Mouse (Mus musculus) layer of hippocampus, adult 2 months (tissue): ENCODE data around the gene Fxyd7. TPM values are rescaled to one million over a fixed set of nuclear protein-coding genes. Genes with fewer than 3 reads are reported as not detected.

Experiments
- DNase-seq, 2 experiments: peaks; one replicate each; pipeline ENCODE4 v3.0.0; 2022; ENCODE audit warnings: low spot score in 2 of 2
- H3K27ac ChIP-seq: fragments of 200-600 bp; 2 replicates; pipeline ENCODE4 v1.8.1; 2022
- H3K4me3 ChIP-seq: fragments of 200-600 bp; 2 replicates; pipeline ENCODE4 v1.8.1; 2022; ENCODE audit warnings: mild to moderate bottlenecking
- CTCF ChIP-seq: fragments of 200-600 bp; conservative IDR thresholded peaks from 2 replicates; pipeline ENCODE4 v1.8.1; 2022; ENCODE audit warnings: antibody characterized with exemption, mild to moderate bottlenecking, moderate library complexity
- total RNA-seq, 2 experiments: library from RNA; stranded (reverse); gene quantifications; 2 replicates each; pipeline ENCODE4 v1.2.3; 2021

Gene Fxyd7
- total RNA-seq, 2 experiments from 2014 or later: 117 to 121 TPM

- no peak for DNase-seq
- no peak for TF ChIP-seq CTCF
- Histone ChIP-seq H3K27ac (peak overlapping the region; percentile 90), H3K4me3 (no peak overlapping the region)
Observed at GRCm38 (mm10) chr7:31086175-31086755, 35.0 kb upstream of the Fxyd7 start.

GRCm38 (mm10) chr7:31085171-31085570 lies 33.9 kb upstream of the Fxyd7 start:
- no peak for TF ChIP-seq CTCF
- peak; percentile 39 to 72 for DNase-seq
- no peak overlapping the region for H3K4me3 ChIP-seq
- peak overlapping the region; percentile 90 for H3K27ac ChIP-seq

- DNase-seq: no peak
- no peak overlapping the region for H3K4me3 ChIP-seq
- no peak for TF ChIP-seq CTCF
- H3K27ac ChIP-seq: peak overlapping the region; percentile 90
Observed at GRCm38 (mm10) chr7:31084140-31084539, 32.9 kb upstream of the Fxyd7 start.

GRCm38 (mm10) chr7:31082831-31083588 lies 31.7 kb upstream of the Fxyd7 start:
- no peak overlapping the region for H3K4me3 ChIP-seq
- no peak for TF ChIP-seq CTCF
- peak overlapping the region; percentile 90 for H3K27ac ChIP-seq
- DNase-seq: no peak

GRCm38 (mm10) chr7:31082106-31082505 lies 30.8 kb upstream of the Fxyd7 start:
- no peak for DNase-seq
- Histone ChIP-seq H3K27ac (peak overlapping the region; percentile 90; the same call in 1 of the 2 replicates), H3K4me3 (no peak overlapping the region)
- TF ChIP-seq CTCF: no peak

GRCm38 (mm10) chr7:31081106-31081505 lies 29.8 kb upstream of the Fxyd7 start:
- peak overlapping the region; percentile 48; the same call in 1 of the 2 replicates for H3K27ac ChIP-seq
- no peak for TF ChIP-seq CTCF
- H3K4me3 ChIP-seq: no peak overlapping the region
- no peak for DNase-seq

- no peak for DNase-seq
- Histone ChIP-seq H3K27ac (peak overlapping the region; percentile 48), H3K4me3 (no peak overlapping the region)
- TF ChIP-seq CTCF: no peak
Observed at GRCm38 (mm10) chr7:31080611-31081010, 29.3 kb upstream of the Fxyd7 start.

- no peak for TF ChIP-seq CTCF
- Histone ChIP-seq H3K27ac (peak overlapping the region; percentile 65; the same call in 1 of the 2 replicates), H3K4me3 (no peak overlapping the region)
- no peak for DNase-seq
Observed at GRCm38 (mm10) chr7:31079670-31080069, 28.4 kb upstream of the Fxyd7 start.

GRCm38 (mm10) chr7:31077885-31078445 lies 26.7 kb upstream of the Fxyd7 start:
- H3K27ac ChIP-seq: peak overlapping the region; percentile 90
- H3K4me3 ChIP-seq: no peak overlapping the region
- TF ChIP-seq CTCF: peak; percentile 93
- DNase-seq: peak; percentile 62 to 71

GRCm38 (mm10) chr7:31077470-31077869 lies 26.2 kb upstream of the Fxyd7 start:
- Histone ChIP-seq H3K27ac (peak overlapping the region; percentile 90), H3K4me3 (no peak overlapping the region)
- no peak for TF ChIP-seq CTCF
- peak; percentile 53 to 77 for DNase-seq

GRCm38 (mm10) chr7:31076492-31076891 lies 25.2 kb upstream of the Fxyd7 start, which contains the start of gene Fxyd3:
Gene Fxyd3 (minus strand): TSS chr7:31076704.
- peak within 1 kb of the TSS; percentile 90 for H3K27ac ChIP-seq

GRCm38 (mm10) chr7:31074713-31075069 lies 23.4 kb upstream of the Fxyd7 start:
- no peak for TF ChIP-seq CTCF
- DNase-seq: peak; percentile 61 to 71

More at GRCm38 (mm10) chr7:31076492-31076891, 25.2 kb upstream of the Fxyd7 start, which contains the start of gene Fxyd3:
- no peak within 1 kb of the TSS for H3K4me3 ChIP-seq
- no peak for TF ChIP-seq CTCF
- DNase-seq: no peak

GRCm38 (mm10) chr7:31074061-31074712 lies 22.9 kb upstream of the Fxyd7 start:
- TF ChIP-seq CTCF: no peak
- no peak for DNase-seq
- Histone ChIP-seq H3K27ac (peak overlapping the region; percentile 80), H3K4me3 (no peak overlapping the region)

More at GRCm38 (mm10) chr7:31074713-31075069, 23.4 kb upstream of the Fxyd7 start:
- Histone ChIP-seq H3K27ac (0 out of 2 replicates have a peak overlapping the region, but pooled peaks have one; percentile 19), H3K4me3 (no peak overlapping the region)
